Mouse (Mus musculus) erythroblast, embryonic 14.5 days (primary cell): Measurements from ENCODE around the gene Thsd4.

Source experiments
- GATA1 ChIP-seq: IDR thresholded peaks from 2 replicates; pipeline ENCODE4 v1.6.1; 2012; ENCODE audit warnings: low read length, inconsistent platforms, mixed read lengths
- TAL1 ChIP-seq: IDR thresholded peaks from 3 replicates; pipeline ENCODE4 v1.6.1; 2012; ENCODE audit warnings: low read length, inconsistent platforms, mixed read lengths

DNA sequence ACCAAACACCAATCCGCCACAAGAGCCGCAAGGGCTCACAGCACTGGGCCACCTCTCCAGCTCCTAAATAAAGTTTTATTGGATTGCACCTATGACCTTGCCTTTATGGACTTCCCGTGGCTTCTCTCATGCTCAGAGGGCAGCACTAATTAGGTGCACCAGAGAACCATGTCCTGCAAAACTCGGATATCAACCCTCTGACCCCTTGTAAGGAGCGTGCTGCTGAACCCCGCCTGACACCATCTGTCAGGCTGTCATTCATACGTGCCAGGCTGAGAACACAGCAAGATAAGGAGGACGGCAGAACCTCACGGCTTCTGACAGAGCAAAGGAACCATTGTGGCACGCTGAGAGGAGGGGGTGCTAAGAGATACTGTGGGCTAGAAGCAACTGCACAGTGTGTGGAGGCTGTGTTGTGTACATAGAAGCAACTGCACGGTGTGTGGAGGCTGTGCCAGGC is 8.5 kb downstream of the Thsd4 start:
- TF ChIP-seq GATA1 (no peak), TAL1 (no peak)
